Mouse (Mus musculus): Measurements from ENCODE around the gene Ubl4b. TPM values are rescaled to one million over a fixed set of nuclear protein-coding genes. Genes with fewer than 3 reads are reported as not detected.

The Ubl4b gene
- polyA plus RNA-seq, 1 experiment from 2014 or later = not detected

DNA sequence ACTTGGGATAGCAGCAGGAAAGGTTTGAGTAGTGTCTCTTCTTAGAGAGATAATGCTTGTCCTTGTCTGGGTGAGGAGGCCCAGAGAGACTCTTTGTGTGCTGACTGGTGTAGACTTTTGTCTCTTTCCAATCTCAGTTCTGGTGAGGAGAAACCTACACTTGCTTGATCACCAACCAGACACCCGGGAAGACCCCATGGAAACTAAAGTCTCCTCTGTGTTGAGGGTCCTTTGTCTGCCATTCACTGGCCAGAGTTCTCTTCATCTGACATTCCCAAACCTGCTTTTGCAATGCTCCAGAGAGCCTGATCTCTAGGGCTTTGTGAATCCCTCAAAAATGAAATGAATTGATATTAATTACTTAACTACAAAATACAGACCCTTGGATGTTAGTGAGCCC, 29.0 kb upstream of the Ubl4b start:
- no peaks in the 10 kb centered on the region for H3K36me3 ChIP-seq
- ATAC-seq (ENCODE audit: low read depth) = no peak
- no peak overlapping the region for H3K4me2 ChIP-seq
- H3K4me3 ChIP-seq = no peak overlapping the region
- no peaks in the 10 kb centered on the region for H3K9me3 ChIP-seq
- H3K4me1 ChIP-seq (replicated peaks) = peaks cover 8% of the 10 kb centered on the region; the same call in 1 of the 2 replicates
- peaks cover 100% of the 10 kb centered on the region for H3K27me3 ChIP-seq
- WGBS = 3% methylated on average over 1 of the region's 1 CpGs
- H3K27ac ChIP-seq (replicated peaks) = no peak overlapping the region
- H3K9ac ChIP-seq = no peak overlapping the region

- Histone ChIP-seq H3K9me3 (no peaks in the 10 kb centered on the region), H3K36me3 (no peaks in the 10 kb centered on the region), H3K27me3 (peaks cover 100% of the 10 kb centered on the region), H3K9ac (no peak overlapping the region), H3K4me1 (replicated peaks) (peaks cover 8% of the 10 kb centered on the region; the same call in 1 of the 2 replicates), H3K4me2 (peak overlapping the region; percentile 43), H3K27ac (replicated peaks) (no peak overlapping the region), H3K4me3 (peak overlapping the region; percentile 16)
- under 1% methylated on average over 65 of the region's 65 CpGs for WGBS
- 0 out of 2 replicates have a peak, but pooled peaks have one; percentile 16 for ATAC-seq (ENCODE audit: low read depth)
Observed at GRCm38 (mm10) chr3:107582875-107583767, 28.2 kb upstream of the Ubl4b start.

DNA sequence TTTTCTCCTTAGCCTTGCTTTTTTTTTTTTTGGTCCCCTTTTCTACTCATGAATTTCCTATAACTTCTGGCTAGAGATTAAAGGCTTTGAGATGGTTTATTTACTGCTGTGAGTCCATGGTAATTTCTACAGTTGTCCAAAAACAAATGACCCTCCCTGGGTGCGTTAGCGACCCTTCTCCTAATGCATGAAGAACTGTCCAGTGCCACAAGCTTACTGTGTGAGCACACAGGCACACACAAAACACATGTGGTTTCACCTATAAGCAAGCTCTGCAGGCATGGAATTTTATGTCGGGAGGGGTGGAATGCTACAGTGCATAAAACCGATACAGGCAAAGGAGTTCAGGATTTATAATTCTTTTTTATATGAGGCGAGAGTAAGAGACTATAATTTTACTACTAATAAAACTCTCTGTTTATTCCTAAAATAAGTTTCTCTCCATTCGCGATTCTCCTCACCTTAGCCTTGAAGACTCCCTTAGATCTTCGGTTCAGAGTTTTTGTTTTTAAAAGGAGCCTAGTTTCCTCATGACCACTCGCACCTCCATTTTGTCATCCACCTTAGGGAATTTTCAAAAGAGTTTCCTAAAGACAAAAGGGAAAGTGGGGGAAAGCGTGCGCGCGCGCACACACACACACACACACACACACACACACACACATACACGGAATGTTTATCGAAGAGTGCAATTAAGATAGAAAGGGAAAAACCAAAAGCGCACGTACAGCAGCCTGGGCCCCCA, 27.4 kb upstream of the Ubl4b start:
- H3K36me3 ChIP-seq = no peaks in the 10 kb centered on the region
- H3K4me3 ChIP-seq = peak overlapping the region; percentile 16
- peak overlapping the region; percentile 43 for H3K4me2 ChIP-seq
- H3K9ac ChIP-seq = no peak overlapping the region
- ATAC-seq (ENCODE audit: low read depth) = no peak
- H3K9me3 ChIP-seq = no peaks in the 10 kb centered on the region
- no peak overlapping the region for H3K27ac ChIP-seq (replicated peaks)
- peaks cover 100% of the 10 kb centered on the region for H3K27me3 ChIP-seq
- WGBS = 2% methylated on average over 18 of the region's 18 CpGs
- H3K4me1 ChIP-seq (replicated peaks) = peaks cover 8% of the 10 kb centered on the region; the same call in 1 of the 2 replicates

- Histone ChIP-seq H3K4me2 (no peak overlapping the region), H3K4me3 (no peak overlapping the region), H3K36me3 (no peaks in the 10 kb centered on the region), H3K9ac (no peak overlapping the region), H3K27me3 (peaks cover 97% of the 10 kb centered on the region), H3K4me1 (replicated peaks) (peaks cover 8% of the 10 kb centered on the region; the same call in 1 of the 2 replicates), H3K9me3 (no peaks in the 10 kb centered on the region), H3K27ac (replicated peaks) (no peak overlapping the region)
- 4% methylated on average over 15 of the region's 15 CpGs for WGBS
- ATAC-seq (ENCODE audit: low read depth) = no peak
Observed at GRCm38 (mm10) chr3:107581103-107582010, 26.5 kb upstream of the Ubl4b start.

- Histone ChIP-seq H3K9me3 (no peaks in the 10 kb centered on the region), H3K4me2 (no peak overlapping the region), H3K27ac (replicated peaks) (no peak overlapping the region), H3K36me3 (no peaks in the 10 kb centered on the region), H3K9ac (no peak overlapping the region), H3K4me3 (no peak overlapping the region), H3K27me3 (peaks cover 78% of the 10 kb centered on the region), H3K4me1 (replicated peaks) (peaks cover 8% of the 10 kb centered on the region; the same call in 1 of the 2 replicates)
- 8% methylated on average over 4 of the region's 4 CpGs for WGBS
- ATAC-seq (ENCODE audit: low read depth) = no peak
Observed at GRCm38 (mm10) chr3:107579466-107579865, 24.6 kb upstream of the Ubl4b start.

GRCm38 (mm10) chr3:107577810-107578390, 23.0 kb upstream of the Ubl4b start:
- Histone ChIP-seq H3K27me3 (peaks cover 63% of the 10 kb centered on the region), H3K36me3 (no peaks in the 10 kb centered on the region), H3K4me3 (no peak overlapping the region), H3K9me3 (no peaks in the 10 kb centered on the region), H3K4me2 (no peak overlapping the region), H3K27ac (replicated peaks) (no peak overlapping the region), H3K9ac (no peak overlapping the region), H3K4me1 (replicated peaks) (peaks cover 3% of the 10 kb centered on the region; the same call in 1 of the 2 replicates)
- 51% methylated on average over 3 of the region's 3 CpGs for WGBS
- no peak for ATAC-seq (ENCODE audit: low read depth)

DNA sequence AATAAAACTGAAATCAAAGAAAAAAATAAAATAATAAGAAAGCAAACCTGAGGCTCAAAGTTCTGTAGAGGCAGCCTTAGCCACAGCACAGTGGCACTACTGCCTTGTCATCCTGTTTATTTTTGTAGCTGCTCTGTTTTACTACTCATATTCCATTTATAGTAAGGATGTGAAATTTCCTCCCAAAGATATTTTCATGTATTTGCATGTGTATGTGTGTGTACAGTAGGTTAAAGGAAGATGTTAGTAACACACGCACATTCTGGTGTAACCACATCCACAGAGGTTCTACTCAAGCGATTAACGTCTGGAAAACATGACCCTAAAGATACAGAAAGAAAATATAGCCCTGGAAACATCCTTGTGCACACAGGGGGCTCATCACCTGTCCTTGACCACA, 21.9 kb upstream of the Ubl4b start:
- Histone ChIP-seq H3K4me2 (no peak overlapping the region), H3K9ac (no peak overlapping the region), H3K4me1 (replicated peaks) (no peaks in the 10 kb centered on the region), H3K9me3 (no peaks in the 10 kb centered on the region), H3K4me3 (no peak overlapping the region), H3K27me3 (peaks cover 52% of the 10 kb centered on the region), H3K36me3 (no peaks in the 10 kb centered on the region), H3K27ac (replicated peaks) (no peak overlapping the region)
- 85% methylated on average over 3 of the region's 3 CpGs for WGBS
- ATAC-seq (ENCODE audit: low read depth) = no peak

DNA sequence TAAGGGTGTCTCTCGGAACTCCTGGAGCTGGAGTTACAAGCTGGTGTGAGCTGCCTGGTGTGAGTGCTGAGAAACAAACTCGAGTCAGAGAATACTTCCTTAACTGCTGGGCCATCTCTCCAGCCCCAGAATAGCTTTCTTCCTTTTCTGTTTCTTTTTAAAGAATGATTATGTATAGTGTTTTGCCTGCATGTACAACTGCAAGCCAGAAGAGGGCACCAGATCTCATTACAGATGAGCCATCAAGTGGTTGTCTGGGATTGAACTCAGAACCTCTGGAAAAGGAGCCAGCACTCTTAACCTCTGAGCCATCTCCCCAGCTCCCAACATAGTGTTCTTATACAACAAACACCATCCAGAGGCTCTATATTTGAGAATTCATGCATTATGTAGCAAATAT, 16.3 kb upstream of the Ubl4b start:
- Histone ChIP-seq H3K27ac (replicated peaks) (no peak overlapping the region), H3K36me3 (no peaks in the 10 kb centered on the region), H3K4me3 (no peak overlapping the region), H3K9ac (no peak overlapping the region), H3K27me3 (peaks cover 12% of the 10 kb centered on the region), H3K4me2 (no peak overlapping the region), H3K4me1 (replicated peaks) (no peaks in the 10 kb centered on the region), H3K9me3 (no peaks in the 10 kb centered on the region)
- 56% methylated on average over 2 of the region's 2 CpGs for WGBS
- no peak for ATAC-seq (ENCODE audit: low read depth)

GRCm38 (mm10) chr3:107568721-107569120, 13.8 kb upstream of the Ubl4b start:
- ATAC-seq (ENCODE audit: low read depth) = peak; percentile 80; the same call in 1 of the 2 replicates
- 66% methylated on average over 4 of the region's 4 CpGs for WGBS

GRCm38 (mm10) chr3:107567766-107568165, 12.9 kb upstream of the Ubl4b start:
- Histone ChIP-seq H3K9me3 (no peaks in the 10 kb centered on the region), H3K9ac (no peak overlapping the region), H3K4me3 (no peak overlapping the region), H3K27ac (replicated peaks) (no peak overlapping the region), H3K4me2 (no peak overlapping the region), H3K36me3 (no peaks in the 10 kb centered on the region), H3K4me1 (replicated peaks) (peaks cover 5% of the 10 kb centered on the region; the same call in 1 of the 2 replicates), H3K27me3 (peaks cover 12% of the 10 kb centered on the region)
- WGBS = 89% methylated on average over 7 of the region's 7 CpGs
- ATAC-seq (ENCODE audit: low read depth) = no peak

More at GRCm38 (mm10) chr3:107568721-107569120, 13.8 kb upstream of the Ubl4b start:
- Histone ChIP-seq H3K36me3 (no peaks in the 10 kb centered on the region), H3K27ac (replicated peaks) (no peak overlapping the region), H3K9me3 (no peaks in the 10 kb centered on the region), H3K9ac (no peak overlapping the region), H3K27me3 (peaks cover 12% of the 10 kb centered on the region), H3K4me3 (no peak overlapping the region), H3K4me1 (replicated peaks) (peaks cover 5% of the 10 kb centered on the region; the same call in 1 of the 2 replicates), H3K4me2 (no peak overlapping the region)

- no peak for ATAC-seq (ENCODE audit: low read depth)
- Histone ChIP-seq H3K9ac (no peak overlapping the region), H3K27ac (replicated peaks) (no peak overlapping the region), H3K9me3 (no peaks in the 10 kb centered on the region), H3K4me3 (no peak overlapping the region), H3K27me3 (peaks cover 14% of the 10 kb centered on the region), H3K36me3 (no peaks in the 10 kb centered on the region), H3K4me2 (no peak overlapping the region), H3K4me1 (replicated peaks) (peaks cover 5% of the 10 kb centered on the region; the same call in 1 of the 2 replicates)
- 37% methylated on average over 3 of the region's 3 CpGs for WGBS
Observed at GRCm38 (mm10) chr3:107565331-107565730, 10.5 kb upstream of the Ubl4b start.

All from neural tube, embryonic 13.5 days (tissue).